Mouse (Mus musculus) stomach, embryonic 16.5 days (tissue): ENCODE data around the gene Spred3. TPM values are rescaled to one million over a fixed set of nuclear protein-coding genes. Genes with fewer than 3 reads are reported as not detected.

ENCODE experiments used
- ATAC-seq: fragments of 200-750 bp; cut with Nextera tagmentation; 2 replicates; pipeline ENCODE4 v1.8.0; 2017; ENCODE audit warnings: moderate number of reproducible peaks, moderate TSS enrichment; ENCODE audit not compliant: insufficient read depth, low FRiP score
- H3K27ac ChIP-seq: fragments of 300-500 bp; sonication (generic); 2 replicates; pipeline ENCODE4 v1.5.1; 2014; ENCODE audit warnings: low read length
- H3K27me3 ChIP-seq: fragments of 300-500 bp; sonication (generic); 2 replicates; pipeline ENCODE4 v1.6.1; 2014; ENCODE audit warnings: low read length, control low read depth, mixed read lengths; ENCODE audit not compliant: control insufficient read depth, insufficient read depth
- H3K36me3 ChIP-seq: fragments of 300-500 bp; sonication (generic); 2 replicates; pipeline ENCODE4 v1.6.1; 2014; ENCODE audit warnings: low read length; ENCODE audit not compliant: control insufficient read depth, insufficient read depth
- H3K4me1 ChIP-seq: fragments of 300-500 bp; sonication (generic); 2 replicates; pipeline ENCODE4 v1.6.1; 2014; ENCODE audit warnings: low read length, control low read depth, mixed read lengths; ENCODE audit not compliant: control insufficient read depth, insufficient read depth
- H3K4me2 ChIP-seq: fragments of 300-500 bp; sonication (generic); 2 replicates; pipeline ENCODE4 v1.6.1; 2014; ENCODE audit warnings: low read depth, low read length, mixed read lengths
- H3K4me3 ChIP-seq: fragments of 300-500 bp; sonication (generic); replicated peaks from 2 replicates; pipeline ENCODE4 v1.5.1; 2014; ENCODE audit warnings: mild to moderate bottlenecking, low read length
- H3K9ac ChIP-seq: fragments of 300-500 bp; sonication (generic); 2 replicates; pipeline ENCODE4 v1.6.1; 2014; ENCODE audit warnings: low read length
- H3K9me3 ChIP-seq: fragments of 300-500 bp; sonication (generic); replicated peaks from 2 replicates; pipeline ENCODE4 v1.6.1; 2016; ENCODE audit warnings: low read length, control low read depth; ENCODE audit not compliant: control insufficient read depth
- WGBS: fragments of 180-500 bp; shearing (Covaris S2); extraction: QIAGEN DNeasy Blood & Tissue Kit; methylation state at CpG from one replicate; pipeline ENCODE4 v1.1.7; 2014; 5-methylcytosine and 5-hydroxymethylcytosine counted together
- polyA plus RNA-seq: library from polyadenylated mRNA; unstranded; fragments of >200 nt; fragmentation: Nextera tagmentation; extraction: Ambion mirVana; gene quantifications from 2 replicates; pipeline ENCODE4 v1.2.1, GENCODE M21; 2015

The Spred3 gene
- polyA plus RNA-seq, 1 experiment from 2014 or later, result 2.2 TPM

DNA sequence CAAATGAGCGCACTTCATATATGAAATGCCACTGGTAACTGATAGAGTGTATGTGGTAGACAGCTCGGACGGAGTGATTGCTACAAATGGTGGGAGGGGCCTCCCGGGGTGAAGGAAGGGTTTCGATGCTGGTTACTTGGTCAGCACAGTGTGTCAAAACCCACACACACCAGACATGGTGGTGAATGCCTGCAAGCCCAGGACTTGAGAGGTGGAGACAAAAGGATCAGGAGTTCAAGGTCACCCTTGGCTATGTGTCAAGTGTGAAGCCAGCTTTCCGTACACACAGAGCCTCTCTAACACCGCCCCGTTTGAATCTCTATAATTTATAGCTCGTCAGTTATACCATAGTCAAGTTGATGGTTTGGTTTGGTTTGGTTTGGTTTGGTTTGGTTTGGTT, 47.4 kb downstream of the Spred3 start:
- H3K27me3 ChIP-seq, result no peaks in the 10 kb centered on the region
- no peaks in the 10 kb centered on the region for H3K9me3 ChIP-seq
- H3K4me2 ChIP-seq, result no peak overlapping the region
- peaks cover 8% of the 10 kb centered on the region for H3K4me1 ChIP-seq
- ATAC-seq, result no peak
- H3K36me3 ChIP-seq, result no peaks in the 10 kb centered on the region
- no peak overlapping the region for H3K27ac ChIP-seq
- H3K4me3 ChIP-seq, result no peak overlapping the region
- WGBS, result 84% methylated on average over 9 of the region's 9 CpGs
- no peak overlapping the region for H3K9ac ChIP-seq

GRCm38 (mm10) chr7:29119526-29119925, 50.7 kb downstream of the Spred3 start:
- ATAC-seq, result no peak
- Histone ChIP-seq H3K27me3 (no peaks in the 10 kb centered on the region), H3K4me2 (no peak overlapping the region), H3K9ac (no peak overlapping the region), H3K4me1 (peaks cover 3% of the 10 kb centered on the region), H3K9me3 (no peaks in the 10 kb centered on the region), H3K27ac (no peak overlapping the region), H3K36me3 (no peaks in the 10 kb centered on the region), H3K4me3 (no peak overlapping the region)
- WGBS, result 65% methylated on average over 1 of the region's 1 CpGs

DNA sequence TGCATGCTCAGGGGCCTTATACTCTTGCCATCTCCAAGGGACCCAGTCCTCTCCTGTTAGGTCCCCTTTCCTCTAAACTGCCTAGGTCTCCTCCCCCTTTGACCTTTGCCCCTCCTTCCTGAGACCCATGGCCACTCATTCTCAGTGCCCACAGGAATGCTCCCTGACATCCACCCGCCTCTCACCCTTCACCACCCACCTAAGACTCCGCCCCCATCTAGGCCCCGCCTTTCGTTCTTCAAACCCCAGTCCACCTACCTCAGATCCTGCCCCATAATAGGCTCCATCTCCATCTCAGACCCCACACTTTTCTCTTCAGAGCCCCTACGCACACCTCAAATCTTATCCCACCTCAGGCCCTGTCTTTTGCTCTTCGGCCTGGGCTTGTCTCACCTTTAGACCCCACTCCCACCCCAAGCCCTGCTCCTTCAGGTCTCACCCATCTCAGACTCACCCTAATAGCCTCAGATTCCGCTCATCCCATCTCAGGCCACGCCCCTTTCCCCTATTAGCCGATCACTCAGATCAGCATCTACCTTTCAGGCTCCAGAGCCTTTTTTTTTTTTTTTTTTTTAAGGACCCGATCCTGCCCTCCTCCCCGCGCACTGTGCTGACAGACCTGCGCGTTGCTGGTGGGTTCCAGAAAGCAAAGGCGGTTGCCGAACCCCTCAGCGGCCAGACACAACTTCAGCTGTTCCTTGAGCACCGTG, 51.9 kb downstream of the Spred3 start:
- H3K9ac ChIP-seq, result no peak overlapping the region
- H3K4me1 ChIP-seq, result no peaks in the 10 kb centered on the region
- no peaks in the 10 kb centered on the region for H3K36me3 ChIP-seq
- H3K4me2 ChIP-seq, result no peak overlapping the region
- no peak overlapping the region for H3K27ac ChIP-seq
- 21% methylated on average over 18 of the region's 18 CpGs for WGBS
- no peaks in the 10 kb centered on the region for H3K27me3 ChIP-seq
- H3K4me3 ChIP-seq, result no peak overlapping the region
- no peak for ATAC-seq
- no peaks in the 10 kb centered on the region for H3K9me3 ChIP-seq

DNA sequence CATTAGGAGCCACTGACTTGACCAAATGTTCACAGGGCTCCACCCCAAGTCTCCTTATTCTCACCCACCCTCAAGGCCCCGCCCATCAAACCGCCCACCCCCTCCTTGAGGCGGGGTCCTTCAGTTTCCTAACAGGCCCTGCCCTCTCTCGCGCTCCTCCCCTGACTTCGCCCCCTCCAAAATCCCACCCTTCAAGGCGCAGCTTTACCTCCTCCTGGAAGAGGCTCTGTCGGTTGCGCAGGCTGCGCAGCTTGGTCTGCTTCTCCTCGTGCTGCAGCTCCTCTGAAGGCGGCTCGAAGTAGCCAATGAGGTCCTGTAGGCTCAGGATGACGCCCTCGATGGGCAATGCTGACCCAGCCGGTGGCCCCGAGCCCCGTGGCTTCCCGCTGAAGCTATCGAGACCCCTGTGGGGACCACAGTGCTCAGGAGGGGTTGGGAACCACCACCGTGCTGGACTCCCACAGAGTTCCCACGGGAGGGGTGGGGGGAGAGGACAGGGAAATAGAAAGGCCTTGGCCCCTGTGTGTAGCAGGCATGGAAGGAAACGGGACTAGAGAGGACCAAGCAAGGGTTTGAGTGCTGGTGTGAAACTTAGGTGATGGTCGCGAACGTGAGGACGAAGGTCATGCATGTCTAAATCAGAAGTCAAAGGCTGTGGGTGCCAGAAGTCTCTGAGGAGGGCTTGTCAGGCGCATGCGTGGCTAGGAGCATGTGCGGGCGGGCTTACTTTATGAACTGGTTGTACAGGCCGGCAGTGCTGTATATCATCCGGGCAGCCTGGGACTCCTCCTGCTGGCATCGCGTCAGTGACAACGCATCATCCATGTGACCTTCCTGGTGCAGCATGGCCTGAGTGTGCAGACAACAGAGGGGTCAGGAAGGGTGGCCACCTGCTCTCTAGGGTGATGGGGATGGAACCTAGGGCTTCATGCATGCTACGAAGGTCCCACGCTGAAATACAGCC, 60.9 kb downstream of the Spred3 start:
- WGBS, result 25% methylated on average over 38 of the region's 38 CpGs
- Histone ChIP-seq H3K9me3 (no peaks in the 10 kb centered on the region), H3K9ac (peak overlapping the region; percentile 46), H3K4me1 (no peaks in the 10 kb centered on the region), H3K27me3 (no peaks in the 10 kb centered on the region), H3K4me3 (peak overlapping the region; percentile 25), H3K27ac (no peak overlapping the region), H3K36me3 (no peaks in the 10 kb centered on the region), H3K4me2 (peak overlapping the region; percentile 54)
- ATAC-seq, result peak; percentile 75

Other genes with a start within 250 kb of the Spred3 start
- 413 and 449 TPM in 2 replicates for gene Actn4, start 208.1 kb downstream of the Spred3 start, polyA plus RNA-seq
- gene Eif3k, start 188.5 kb downstream of the Spred3 start, polyA plus RNA-seq, result 339 and 345 TPM in 2 replicates
- 7.9 and 8.4 TPM in 2 replicates for gene Map4k1, start 188.4 kb downstream of the Spred3 start, polyA plus RNA-seq
- 0.45 and 2.6 TPM in 2 replicates for gene Ryr1, start 45.2 kb downstream of the Spred3 start, polyA plus RNA-seq
- gene Rasgrp4, start 35.6 kb downstream of the Spred3 start, polyA plus RNA-seq, result 0.56 and 0.61 TPM in 2 replicates
- 18.9 and 19.6 TPM in 2 replicates for gene Fam98c, start 14.2 kb downstream of the Spred3 start, polyA plus RNA-seq
- 0.51 and 0.56 TPM in 2 replicates for gene Ggn, start 201 bp downstream of the Spred3 start, polyA plus RNA-seq
- 242 and 249 TPM in 2 replicates for gene Psmd8, start 10.3 kb upstream of the Spred3 start, polyA plus RNA-seq
- 0.41 and 0.81 TPM in 2 replicates for gene Catsperg1, start 43.6 kb upstream of the Spred3 start, polyA plus RNA-seq
- 2.2 and 3.1 TPM in 2 replicates for gene Kcnk6, start 62.1 kb upstream of the Spred3 start, polyA plus RNA-seq
- 89.4 and 92.2 TPM in 2 replicates for gene Yif1b, start 67.9 kb upstream of the Spred3 start, polyA plus RNA-seq
- gene 2200002D01Rik, start 78.1 kb upstream of the Spred3 start, polyA plus RNA-seq, result 77.3 and 80.2 TPM in 2 replicates
- 399 and 413 TPM in 2 replicates for gene Spint2, start 111.5 kb upstream of the Spred3 start, polyA plus RNA-seq
- 46.8 and 48.8 TPM in 2 replicates for gene Ppp1r14a, start 118.9 kb upstream of the Spred3 start, polyA plus RNA-seq
- 5.3 and 5.9 TPM in 2 replicates for gene Dpf1, start 133.5 kb upstream of the Spred3 start, polyA plus RNA-seq